Mouse (Mus musculus) large intestine, adult 2 months (tissue): ENCODE measurements around the gene Zfp605. TPM values are rescaled to one million over a fixed set of nuclear protein-coding genes. Genes with fewer than 3 reads are reported as not detected.

ENCODE experiments used
- polyA plus RNA-seq: library from polyadenylated mRNA; depleted of rRNA; stranded (reverse); fragments of >200 nt; gene quantifications from 2 replicates; pipeline ENCODE4 v1.2.3, GENCODE M21; 2012; rRNA removed

Gene Zfp605
- polyA plus RNA-seq, 1 experiment = 0.30 TPM

Other genes with a start within 250 kb of the Zfp605 start
- gene Gm15446, start 186.7 kb upstream of the Zfp605 start, polyA plus RNA-seq = 1.0 and 1.5 TPM in 2 replicates
- gene Zfp932, start 113.6 kb upstream of the Zfp605 start, polyA plus RNA-seq = 2.3 and 2.4 TPM in 2 replicates
- gene Gm17655, start 37.6 kb upstream of the Zfp605 start, polyA plus RNA-seq = 0.21 and 0.23 TPM in 2 replicates
- 0.20 and 0.41 TPM in 2 replicates for gene Gm35315, start 15.7 kb upstream of the Zfp605 start, polyA plus RNA-seq
- gene Plcxd1, start 10.1 kb upstream of the Zfp605 start, polyA plus RNA-seq = 0.36 and 0.49 TPM in 2 replicates
- gene Gtpbp6, start 1.9 kb upstream of the Zfp605 start, polyA plus RNA-seq = 70.5 and 76.0 TPM in 2 replicates
- 34.2 and 51.3 TPM in 2 replicates for gene Chfr, start 25.8 kb downstream of the Zfp605 start, polyA plus RNA-seq
- 4.7 and 8.6 TPM in 2 replicates for gene Golga3, start 66.6 kb downstream of the Zfp605 start, polyA plus RNA-seq
- 4.7 and 7.2 TPM in 2 replicates for gene Ankle2, start 120.9 kb downstream of the Zfp605 start, polyA plus RNA-seq
- 19.0 and 21.0 TPM in 2 replicates for gene Pgam5, start 159.8 kb downstream of the Zfp605 start, polyA plus RNA-seq
- gene Pxmp2, start 176.1 kb downstream of the Zfp605 start, polyA plus RNA-seq = 5.1 and 5.9 TPM in 2 replicates
- gene Pole, start 176.2 kb downstream of the Zfp605 start, polyA plus RNA-seq = 12.3 and 14.4 TPM in 2 replicates
- gene P2rx2, start 233.1 kb downstream of the Zfp605 start, polyA plus RNA-seq = 4.9 and 5.0 TPM in 2 replicates
- 0.16 TPM in 1 of 2 replicates, not detected in the other for gene Lrcol1, start 234.6 kb downstream of the Zfp605 start, polyA plus RNA-seq